Mouse (Mus musculus) G1E (cell line): ENCODE measurements around the gene Fitm1.

Source experiments
- CTCF ChIP-seq: IDR thresholded peaks from 2 replicates; pipeline ENCODE4 v1.5.1; 2012; ENCODE audit warnings: low read depth, low read length, inconsistent platforms, mixed read lengths
- GATA1 ChIP-seq: IDR thresholded peaks from 2 replicates; pipeline ENCODE4 v1.6.1; 2012; ENCODE audit warnings: borderline replicate concordance, low read length, inconsistent platforms, mixed read lengths
- POLR2AphosphoS5 ChIP-seq: IDR thresholded peaks from 2 replicates; pipeline ENCODE4 v1.6.1; 2012; ENCODE audit warnings: low read depth, low read length, inconsistent platforms; ENCODE audit not compliant: insufficient replicate concordance

DNA sequence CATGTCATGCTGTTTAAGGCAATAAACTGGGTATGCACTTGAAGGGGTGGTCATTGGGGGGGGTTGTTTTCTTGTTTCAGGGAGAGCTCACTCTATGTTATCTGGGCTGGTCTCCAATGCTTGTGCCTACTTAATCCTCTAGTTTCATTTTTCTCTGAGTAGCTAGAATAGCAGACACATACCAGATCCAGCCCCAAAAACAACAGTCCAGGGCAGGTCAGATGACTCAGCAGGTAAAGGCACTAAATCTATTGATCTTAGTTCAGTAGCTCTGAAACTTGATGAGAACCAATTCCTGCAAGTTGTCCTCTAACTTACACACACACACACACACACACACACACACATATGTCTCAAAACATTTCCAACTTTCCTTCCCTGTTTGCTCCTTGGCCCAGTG is 3.7 kb upstream of the Fitm1 start:
- TF ChIP-seq CTCF (no peak), POLR2AphosphoS5 (no peak), GATA1 (no peak)
